Mouse (Mus musculus): Measurements from ENCODE around the gene Uqcc1. TPM values are rescaled to one million over a fixed set of nuclear protein-coding genes. Genes with fewer than 3 reads are reported as not detected.
A peak's percentile ranks its signal among the peaks of the same experiment; 100 is the strongest.

Uqcc1 gene
- polyA plus RNA-seq, 1 experiment from 2014 or later = 31.7 TPM

GRCm38 (mm10) chr2:155823722-155824121, 106.4 kb downstream of the Uqcc1 start:
- 90% methylated on average over 8 of the region's 8 CpGs for WGBS (ENCODE audit: insufficient replicate concordance)
- Histone ChIP-seq H3K4me1 (ENCODE audit: insufficient read depth) (peaks cover 27% of the 10 kb centered on the region), H3K36me3 (replicated peaks; ENCODE audit: insufficient read depth, low read length) (peaks cover 37% of the 10 kb centered on the region), H3K9me3 (ENCODE audit: low read length) (no peaks in the 10 kb centered on the region), H3K27ac (ENCODE audit: low read depth) (no peak overlapping the region), H3K4me3 (ENCODE audit: low read depth, low read length) (no peak overlapping the region), H3K9ac (replicated peaks) (no peak overlapping the region), H3K4me2 (ENCODE audit: low read depth, low read length) (no peak overlapping the region), H3K27me3 (ENCODE audit: insufficient read depth, low read length) (no peaks in the 10 kb centered on the region)
- DNase-seq (no peak), ATAC-seq (no peak)
- TF ChIP-seq CTCF (IDR thresholded peaks at IDR 0.05; ENCODE audit: low read depth) (no peak), EP300 (IDR thresholded peaks at IDR 0.05; ENCODE audit: low read depth) (no peak)

GRCm38 (mm10) chr2:155820779-155821178, 109.3 kb downstream of the Uqcc1 start:
- 84% methylated on average over 5 of the region's 5 CpGs for WGBS (ENCODE audit: insufficient replicate concordance)
- Histone ChIP-seq H3K27ac (ENCODE audit: low read depth) (peak overlapping the region; percentile 88; the same call in 1 of the 2 replicates), H3K9me3 (ENCODE audit: low read length) (no peaks in the 10 kb centered on the region), H3K36me3 (replicated peaks; ENCODE audit: insufficient read depth, low read length) (peaks cover 37% of the 10 kb centered on the region), H3K9ac (replicated peaks) (no peak overlapping the region), H3K27me3 (ENCODE audit: insufficient read depth, low read length) (no peaks in the 10 kb centered on the region), H3K4me2 (ENCODE audit: low read depth, low read length) (no peak overlapping the region), H3K4me1 (ENCODE audit: insufficient read depth) (peaks cover 19% of the 10 kb centered on the region), H3K4me3 (ENCODE audit: low read depth, low read length) (no peak overlapping the region)
- no peak for TF ChIP-seq CTCF (IDR thresholded peaks at IDR 0.05; ENCODE audit: low read depth)
- no peak for TF ChIP-seq EP300 (IDR thresholded peaks at IDR 0.05; ENCODE audit: low read depth)
- DNase-seq (no peak), ATAC-seq (no peak)

GRCm38 (mm10) chr2:155819449-155820251, 110.5 kb downstream of the Uqcc1 start:
- H3K9ac ChIP-seq (replicated peaks) = 0 out of 2 replicates have a peak overlapping the region, but pooled peaks have one; percentile 0
- no peaks in the 10 kb centered on the region for H3K9me3 ChIP-seq (ENCODE audit: low read length)
- TF ChIP-seq EP300 (IDR thresholded peaks at IDR 0.05; ENCODE audit: low read depth) (no peak), CTCF (IDR thresholded peaks at IDR 0.05; ENCODE audit: low read depth) (no peak)
- H3K27ac ChIP-seq (ENCODE audit: low read depth) = peak overlapping the region; percentile 88
- H3K4me3 ChIP-seq (ENCODE audit: low read depth, low read length) = 0 out of 2 replicates have a peak overlapping the region, but pooled peaks have one; percentile 80
- peak; percentile 11 for ATAC-seq
- 53% methylated on average over 6 of the region's 6 CpGs for WGBS (ENCODE audit: insufficient replicate concordance)
- H3K27me3 ChIP-seq (ENCODE audit: insufficient read depth, low read length) = no peaks in the 10 kb centered on the region
- H3K36me3 ChIP-seq (replicated peaks; ENCODE audit: insufficient read depth, low read length) = peaks cover 34% of the 10 kb centered on the region
- no peak for DNase-seq
- peaks cover 15% of the 10 kb centered on the region for H3K4me1 ChIP-seq (ENCODE audit: insufficient read depth)
- peak overlapping the region; percentile 99 for H3K4me2 ChIP-seq (ENCODE audit: low read depth, low read length)

GRCm38 (mm10) chr2:155819392-155819448, 110.9 kb downstream of the Uqcc1 start, which contains the start of gene BC029722:
BC029722 (minus strand) TSS chr2:155819426.
- peaks cover 15% of the 10 kb centered on the region for H3K4me1 ChIP-seq (ENCODE audit: insufficient read depth)
- H3K9me3 ChIP-seq (ENCODE audit: low read length) = no peaks in the 10 kb centered on the region
- H3K27ac ChIP-seq (ENCODE audit: low read depth) = peak within 1 kb of the TSS; percentile 88
- peak within 1 kb of the TSS; percentile 99 for H3K4me2 ChIP-seq (ENCODE audit: low read depth, low read length)
- DNase-seq (no peak), ATAC-seq (no peak)
- H3K9ac ChIP-seq (replicated peaks) = peak within 1 kb of the TSS; percentile 91
- H3K4me3 ChIP-seq (ENCODE audit: low read depth, low read length) = peak within 1 kb of the TSS; percentile 80
- no peak for TF ChIP-seq CTCF (IDR thresholded peaks at IDR 0.05; ENCODE audit: low read depth)
- TF ChIP-seq EP300 (IDR thresholded peaks at IDR 0.05; ENCODE audit: low read depth) = no peak
- peaks cover 34% of the 10 kb centered on the region for H3K36me3 ChIP-seq (replicated peaks; ENCODE audit: insufficient read depth, low read length)
- no peaks in the 10 kb centered on the region for H3K27me3 ChIP-seq (ENCODE audit: insufficient read depth, low read length)

GRCm38 (mm10) chr2:155818596-155819391, 111.3 kb downstream of the Uqcc1 start:
- peak overlapping the region; percentile 99 for H3K4me2 ChIP-seq (ENCODE audit: low read depth, low read length)
- H3K27ac ChIP-seq (ENCODE audit: low read depth) = peak overlapping the region; percentile 88
- H3K4me3 ChIP-seq (ENCODE audit: low read depth, low read length) = peak overlapping the region; percentile 80
- peaks cover 34% of the 10 kb centered on the region for H3K36me3 ChIP-seq (replicated peaks; ENCODE audit: insufficient read depth, low read length)
- peak; percentile 97 for DNase-seq
- no peaks in the 10 kb centered on the region for H3K9me3 ChIP-seq (ENCODE audit: low read length)
- peaks cover 15% of the 10 kb centered on the region for H3K4me1 ChIP-seq (ENCODE audit: insufficient read depth)
- 2% methylated on average over 34 of the region's 37 CpGs for WGBS (ENCODE audit: insufficient replicate concordance)
- H3K27me3 ChIP-seq (ENCODE audit: insufficient read depth, low read length) = no peaks in the 10 kb centered on the region
- H3K9ac ChIP-seq (replicated peaks) = peak overlapping the region; percentile 91
- ATAC-seq = peak; percentile 97
- TF ChIP-seq EP300 (IDR thresholded peaks at IDR 0.05; ENCODE audit: low read depth) (no peak), CTCF (IDR thresholded peaks at IDR 0.05; ENCODE audit: low read depth) (no peak)

Data from liver, postnatal 0 days (tissue).